Mouse (Mus musculus): ENCODE measurements around the gene Ttc13.

GRCm38 (mm10) chr8:124635247-124635502 lies 86.6 kb downstream of the Ttc13 start:
- TF ChIP-seq POLR2A (IDR thresholded peaks at IDR 0.05; ENCODE audit: borderline replicate concordance, extremely low read depth, low read depth, low read length), result no peak
- TF ChIP-seq CTCF (IDR thresholded peaks at IDR 0.05; ENCODE audit: insufficient read depth, low read length), result no peak

All from lung, adult 2 months (tissue).